11 mouse cellular contexts compared by ENCODE assay signal in the genomic region with DNA sequence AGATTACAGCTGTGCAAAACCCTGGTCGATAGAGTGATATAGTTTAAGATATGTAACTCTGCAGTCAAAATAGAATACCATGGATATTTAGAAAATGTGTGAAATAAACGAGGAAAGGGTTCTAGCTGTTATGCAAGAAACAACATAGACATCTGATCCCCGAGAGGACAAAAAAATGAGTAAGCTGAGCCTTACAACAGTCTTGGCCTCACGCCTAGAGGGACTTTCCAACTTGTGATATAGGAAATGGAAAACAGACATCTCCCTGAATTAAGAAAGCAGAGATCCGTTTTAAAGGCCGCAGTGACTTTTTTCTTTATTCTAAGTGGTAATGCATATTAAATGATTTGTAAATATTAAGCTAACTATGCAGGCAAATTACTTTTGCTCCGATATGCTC. TPM values are rescaled to one million over a fixed set of nuclear protein-coding genes. Genes with fewer than 3 reads are reported as not detected.
A peak's percentile ranks its signal among the peaks of the same experiment; 100 is the strongest.
DNase-seq lines count a peak whose midpoint lies in the region; ATAC-seq and TF ChIP-seq lines count a peak whose summit lies in the region.
"Had no signal": no experiment of that assay in that cellular context is flagged by ENCODE, and none has a peak within 500 bp of the region (broad histone marks: within the 10 kb centered on the region; RNA-seq: fewer than 3 reads in every experiment).

No protein-coding gene starts in this region.

- no peaks in the 10 kb centered on the region for H3K27me3 ChIP-seq in kidney, postnatal 0 days (ENCODE audit: insufficient read depth, low read length)
- H3K27me3 ChIP-seq: liver, embryonic 15.5 days had no signal

- WGBS in kidney, postnatal 0 days = 60% methylated on average over 7 of the region's 7 CpGs

- H3K9ac ChIP-seq in kidney, postnatal 0 days (ENCODE audit: low read depth, low read length) = no peak overlapping the region
- H3K9ac ChIP-seq: liver, embryonic 15.5 days had no signal

- intact Hi-C loops in heart, postnatal 36 days (cut with DNase I) = loop anchor here (10.0 kb wide), 2 partner anchors 355 to 395 kb away; no protein-coding TSS in a partner anchor

- H3K9me3 ChIP-seq in kidney, postnatal 0 days (replicated peaks; ENCODE audit: low read length) = no peaks in the 10 kb centered on the region
- H3K9me3 ChIP-seq: liver, embryonic 15.5 days; midbrain, embryonic 10.5 days had no signal

- no peak for ATAC-seq in kidney, postnatal 0 days (replicated peaks; ENCODE audit: low FRiP score, low read depth)

- DNase-seq in kidney, postnatal 0 days (ENCODE audit: low spot score) = peak; percentile 49
- no peak for DNase-seq in kidney, adult 8-10 months
- DNase-seq in MN1 (ENCODE audit: low spot score) = peak; percentile 19
- peak; percentile 60 for DNase-seq in adrenal gland, postnatal 14 days
- peak; percentile 14 to 16 for DNase-seq in heart, postnatal 36 days
- no peak for DNase-seq in cerebellum, adult 11 months
- no peak for DNase-seq in left cerebral cortex, adult 18-20 months (ENCODE audit: low spot score in 2 of 2)
- DNase-seq: right cerebral cortex, postnatal 14 days had no signal

- H3K4me3 ChIP-seq in kidney, postnatal 0 days (replicated peaks; ENCODE audit: low read depth, low read length) = no peak overlapping the region
- H3K4me3 ChIP-seq: liver, embryonic 15.5 days; midbrain, embryonic 10.5 days; myocyte had no signal

- H3K27ac ChIP-seq in kidney, postnatal 0 days = no peak overlapping the region
- H3K27ac ChIP-seq: liver, embryonic 15.5 days; midbrain, embryonic 10.5 days had no signal

- H3K36me3 ChIP-seq in kidney, postnatal 0 days (ENCODE audit: insufficient read depth, low read length) = no peaks in the 10 kb centered on the region
- H3K36me3 ChIP-seq: liver, embryonic 15.5 days; midbrain, embryonic 10.5 days had no signal

- no peak overlapping the region for H3K4me2 ChIP-seq in kidney, postnatal 0 days (ENCODE audit: low read length)
- H3K4me2 ChIP-seq: liver, embryonic 15.5 days had no signal

- H3K4me1 ChIP-seq in kidney, postnatal 0 days (replicated peaks; ENCODE audit: insufficient read depth, low read length) = no peaks in the 10 kb centered on the region
- H3K4me1 ChIP-seq: liver, embryonic 15.5 days; midbrain, embryonic 10.5 days had no signal

- no peak for TF ChIP-seq CTCF in kidney, postnatal 0 days (IDR thresholded peaks at IDR 0.05; ENCODE audit: low read depth)

RNA-seq across cellular contexts. Expression of a gene that starts 9.9 kb away (rescaled TPM):
- polyA plus RNA-seq in kidney, postnatal 0 days (2015; fragmentation: Nextera tagmentation; extraction: Ambion mirVana) = 0.38 and 0.46 TPM in 2 replicates
- total RNA-seq in adrenal gland, postnatal 14 days (2021) = 0.48 and 1.2 TPM in 2 replicates
- under 1 TPM in 1 of 2 experiments, not detected in 1; 0.08 TPM for total RNA-seq in heart, postnatal 36 days (2021)
- total RNA-seq in left cerebral cortex, adult 18-20 months (2021) = 1 to 10 TPM; 3.9 to 5.4 TPM
- polyA plus RNA-seq: liver, embryonic 15.5 days; myocyte had no signal

Comparison
In these comparisons a context has a peak if more than half of its experiments do, and no peak if none do; other contexts are left out.
1. DNase-seq: peak in kidney, postnatal 0 days (single experiment), MN1 (single experiment), adrenal gland, postnatal 14 days (single experiment) and heart, postnatal 36 days (2 of 2); none in kidney, adult 8-10 months (0 of 2), cerebellum, adult 11 months (single experiment) and left cerebral cortex, adult 18-20 months (0 of 2).